Mouse (Mus musculus) kidney, embryonic 14.5 days (tissue): ENCODE measurements around the gene Pex5l. TPM values are rescaled to one million over a fixed set of nuclear protein-coding genes. Genes with fewer than 3 reads are reported as not detected.

Experiments
- ATAC-seq: fragments of 200-750 bp; cut with Nextera tagmentation; 2 replicates; pipeline ENCODE4 v1.8.0; 2017; ENCODE audit warnings: moderate number of reproducible peaks, mild to moderate bottlenecking, moderate TSS enrichment, moderate library complexity; ENCODE audit not compliant: low FRiP score, low TSS enrichment
- H3K27ac ChIP-seq: fragments of 300-500 bp; sonication (generic); 2 replicates; pipeline ENCODE4 v1.5.1; 2014; ENCODE audit warnings: low read depth, mild to moderate bottlenecking, low read length, moderate library complexity, mixed read lengths
- H3K27me3 ChIP-seq: fragments of 300-500 bp; sonication (generic); 2 replicates; pipeline ENCODE4 v1.6.1; 2014; ENCODE audit warnings: mild to moderate bottlenecking, low read length; ENCODE audit not compliant: control insufficient read depth, insufficient read depth
- H3K36me3 ChIP-seq: fragments of 300-500 bp; sonication (generic); 2 replicates; pipeline ENCODE4 v1.6.1; 2014; ENCODE audit warnings: low read length, mixed read lengths; ENCODE audit not compliant: control insufficient read depth, insufficient read depth
- H3K4me1 ChIP-seq: fragments of 300-500 bp; sonication (generic); 2 replicates; pipeline ENCODE4 v1.6.1; 2014; ENCODE audit warnings: low read length, mixed read lengths; ENCODE audit not compliant: control insufficient read depth, insufficient read depth
- H3K4me2 ChIP-seq: fragments of 300-500 bp; sonication (generic); replicated peaks from 2 replicates; pipeline ENCODE4 v1.6.1; 2014; ENCODE audit warnings: low read depth, mild to moderate bottlenecking, low read length
- H3K4me3 ChIP-seq: fragments of 300-500 bp; sonication (generic); 2 replicates; pipeline ENCODE4 v1.5.1; 2014; ENCODE audit warnings: mild to moderate bottlenecking, low read length
- H3K9ac ChIP-seq: fragments of 300-500 bp; sonication (generic); 2 replicates; pipeline ENCODE4 v1.6.1; 2014; ENCODE audit warnings: low read depth, mild to moderate bottlenecking, low read length, moderate library complexity
- H3K9me3 ChIP-seq: fragments of 300-500 bp; sonication (generic); 2 replicates; pipeline ENCODE4 v1.6.1; 2016; ENCODE audit warnings: low read length; ENCODE audit not compliant: control insufficient read depth
- WGBS: fragments of 180-500 bp; shearing (Covaris S2); extraction: QIAGEN DNeasy Blood & Tissue Kit; methylation state at CpG from one replicate; pipeline ENCODE4 v1.1.7; 2014; 5-methylcytosine and 5-hydroxymethylcytosine counted together
- polyA plus RNA-seq: library from polyadenylated mRNA; unstranded; fragments of >200 nt; fragmentation: Nextera tagmentation; extraction: Ambion mirVana; gene quantifications from 2 replicates; pipeline ENCODE4 v1.2.1, GENCODE M21; 2014

Pex5l gene
- polyA plus RNA-seq, 1 experiment from 2014 or later, result not detected

DNA sequence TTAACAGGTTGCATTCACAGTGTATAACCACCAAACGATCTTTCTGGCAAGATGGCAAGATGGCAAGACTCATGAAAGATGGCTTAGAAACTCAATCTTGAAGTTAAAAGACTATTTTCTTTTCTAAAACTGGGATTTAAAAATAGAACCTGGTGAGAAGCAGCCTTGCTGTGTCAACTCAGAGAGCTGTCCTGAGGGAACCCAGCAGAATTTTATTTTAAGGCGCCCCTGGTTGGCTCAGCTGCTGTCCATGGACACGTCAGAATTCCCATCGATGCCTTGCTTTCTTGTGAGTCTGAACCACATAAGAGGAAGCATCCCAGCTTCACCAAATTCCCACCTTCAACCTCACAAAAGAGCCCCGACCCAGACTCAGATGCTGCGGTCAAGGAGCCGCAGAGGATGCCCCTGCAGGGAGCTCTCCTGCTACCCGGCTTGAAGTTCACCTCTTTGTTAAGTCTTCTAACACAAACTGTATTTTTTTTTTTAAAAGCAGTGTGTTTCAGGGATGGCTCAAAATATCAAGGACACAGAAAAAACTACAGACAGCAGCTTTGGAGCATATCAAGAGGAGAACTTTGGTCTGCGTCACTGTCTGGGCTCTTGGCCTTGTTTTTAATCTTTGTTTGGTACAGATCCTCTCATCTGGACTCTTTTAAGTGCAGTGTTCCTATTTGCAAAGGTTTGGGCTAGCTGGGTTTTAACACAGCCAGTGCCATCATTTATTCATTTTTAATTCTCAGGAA, 44.3 kb downstream of the Pex5l start:
- H3K27me3 ChIP-seq, result no peaks in the 10 kb centered on the region
- H3K4me1 ChIP-seq, result no peaks in the 10 kb centered on the region
- no peak overlapping the region for H3K9ac ChIP-seq
- WGBS, result 78% methylated on average over 9 of the region's 9 CpGs
- no peaks in the 10 kb centered on the region for H3K9me3 ChIP-seq
- H3K27ac ChIP-seq, result no peak overlapping the region
- ATAC-seq, result no peak
- H3K36me3 ChIP-seq, result no peaks in the 10 kb centered on the region
- H3K4me2 ChIP-seq, result no peak overlapping the region
- no peak overlapping the region for H3K4me3 ChIP-seq

DNA sequence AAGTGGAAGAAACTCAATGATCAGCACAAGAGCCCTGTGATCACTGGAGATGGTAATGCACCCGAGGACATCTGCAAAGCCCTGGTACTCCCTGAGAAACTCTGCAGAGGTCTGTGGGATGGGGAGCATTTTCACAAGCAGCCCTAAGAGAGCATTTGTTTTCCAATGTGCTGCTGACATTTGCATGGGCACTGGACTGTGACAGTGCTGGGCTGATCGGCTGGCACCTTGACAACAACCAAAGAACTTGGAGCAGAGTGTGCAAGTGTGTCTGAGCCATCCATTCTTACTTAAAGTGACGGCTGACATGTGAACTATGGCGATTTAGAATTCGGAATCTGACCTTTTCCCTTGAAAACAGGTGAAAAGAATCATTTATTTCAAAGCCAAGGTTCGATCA, 49.4 kb downstream of the Pex5l start:
- no peaks in the 10 kb centered on the region for H3K36me3 ChIP-seq
- no peak overlapping the region for H3K4me3 ChIP-seq
- no peak overlapping the region for H3K4me2 ChIP-seq
- no peaks in the 10 kb centered on the region for H3K4me1 ChIP-seq
- no peaks in the 10 kb centered on the region for H3K9me3 ChIP-seq
- no peak for ATAC-seq
- H3K27ac ChIP-seq, result no peak overlapping the region
- WGBS, result 65% methylated on average over 6 of the region's 6 CpGs
- no peak overlapping the region for H3K9ac ChIP-seq
- H3K27me3 ChIP-seq, result no peaks in the 10 kb centered on the region

- no peaks in the 10 kb centered on the region for H3K9me3 ChIP-seq
- H3K27ac ChIP-seq, result no peak overlapping the region
- H3K4me3 ChIP-seq, result no peak overlapping the region
- ATAC-seq, result no peak
- no peaks in the 10 kb centered on the region for H3K4me1 ChIP-seq
- H3K9ac ChIP-seq, result no peak overlapping the region
- H3K36me3 ChIP-seq, result no peaks in the 10 kb centered on the region
- 45% methylated on average over 9 of the region's 9 CpGs for WGBS
- no peaks in the 10 kb centered on the region for H3K27me3 ChIP-seq
- no peak overlapping the region for H3K4me2 ChIP-seq
These were observed 53.0 kb downstream of the Pex5l start for GRCm38 (mm10) chr3:33090001-33090400.

DNA sequence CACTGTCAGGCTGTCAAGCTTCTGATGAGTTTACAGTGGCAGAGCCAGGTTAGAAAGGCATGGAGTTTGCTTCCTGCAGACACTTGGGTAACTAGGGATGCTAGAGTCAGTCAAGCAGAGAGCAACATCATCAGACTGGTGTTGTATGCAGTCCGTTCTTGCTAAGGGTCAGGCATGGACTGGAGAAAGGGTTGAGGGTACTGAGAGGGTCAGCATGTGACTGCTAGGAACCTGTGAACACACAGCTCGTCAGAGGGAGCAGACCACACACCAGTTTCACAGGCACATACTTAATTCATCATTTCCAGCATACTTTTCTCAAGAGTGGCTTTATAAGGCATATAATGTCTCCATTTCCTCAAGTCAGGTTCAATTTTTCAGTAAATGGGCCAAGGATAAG, 53.6 kb downstream of the Pex5l start:
- no peak for ATAC-seq
- WGBS, result 57% methylated on average over 2 of the region's 2 CpGs
- Histone ChIP-seq H3K27me3 (no peaks in the 10 kb centered on the region), H3K36me3 (no peaks in the 10 kb centered on the region), H3K4me2 (no peak overlapping the region), H3K4me1 (no peaks in the 10 kb centered on the region), H3K9me3 (no peaks in the 10 kb centered on the region), H3K9ac (no peak overlapping the region), H3K27ac (no peak overlapping the region), H3K4me3 (no peak overlapping the region)

- Histone ChIP-seq H3K4me2 (no peak overlapping the region), H3K36me3 (no peaks in the 10 kb centered on the region), H3K27me3 (no peaks in the 10 kb centered on the region), H3K9ac (no peak overlapping the region), H3K4me3 (no peak overlapping the region), H3K27ac (no peak overlapping the region), H3K4me1 (no peaks in the 10 kb centered on the region), H3K9me3 (no peaks in the 10 kb centered on the region)
- 70% methylated on average over 4 of the region's 4 CpGs for WGBS
- ATAC-seq, result no peak
These were observed 54.8 kb downstream of the Pex5l start for GRCm38 (mm10) chr3:33088276-33088675.

DNA sequence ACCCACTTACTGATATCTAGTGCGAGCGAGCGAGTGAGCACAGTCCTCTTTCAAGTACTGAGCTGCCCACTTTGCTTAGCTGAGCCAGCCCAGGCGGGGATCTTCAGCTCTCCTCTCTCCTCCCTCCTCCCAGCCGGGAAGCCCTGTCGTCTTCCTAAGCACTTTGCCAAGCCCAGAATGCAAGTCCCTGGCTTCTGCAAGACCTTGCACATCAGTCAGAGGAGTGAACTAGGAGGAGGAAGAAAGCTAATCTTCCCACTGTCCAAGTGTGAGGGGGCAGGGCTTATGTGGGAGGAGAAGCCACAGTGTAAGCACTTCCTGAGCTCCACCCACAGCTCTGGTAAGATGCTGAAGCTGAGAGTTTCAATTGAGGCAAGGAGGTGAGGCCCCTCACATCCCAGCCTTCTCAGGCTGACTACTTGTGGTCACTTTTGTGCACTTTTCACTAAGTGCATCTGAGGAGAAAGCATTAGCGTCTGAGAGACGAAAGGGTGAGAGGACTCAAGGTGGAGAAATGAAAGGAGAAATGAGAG, 60.2 kb downstream of the Pex5l start:
- peak; percentile 82 for ATAC-seq
- Histone ChIP-seq H3K36me3 (no peaks in the 10 kb centered on the region), H3K9ac (no peak overlapping the region), H3K27ac (no peak overlapping the region), H3K9me3 (no peaks in the 10 kb centered on the region), H3K4me3 (no peak overlapping the region), H3K27me3 (no peaks in the 10 kb centered on the region), H3K4me1 (no peaks in the 10 kb centered on the region), H3K4me2 (peak overlapping the region; percentile 13; the same call in 1 of the 2 replicates)
- WGBS, result 24% methylated on average over 8 of the region's 8 CpGs

- Histone ChIP-seq H3K4me3 (no peak overlapping the region), H3K4me2 (no peak overlapping the region), H3K27me3 (no peaks in the 10 kb centered on the region), H3K27ac (no peak overlapping the region), H3K4me1 (no peaks in the 10 kb centered on the region), H3K36me3 (no peaks in the 10 kb centered on the region), H3K9ac (no peak overlapping the region), H3K9me3 (no peaks in the 10 kb centered on the region)
- WGBS, result 89% methylated on average over 4 of the region's 4 CpGs
- no peak for ATAC-seq
These were observed 61.3 kb downstream of the Pex5l start for GRCm38 (mm10) chr3:33081793-33082192.

- Histone ChIP-seq H3K4me2 (no peak overlapping the region), H3K9ac (no peak overlapping the region), H3K4me3 (no peak overlapping the region), H3K9me3 (no peaks in the 10 kb centered on the region), H3K36me3 (no peaks in the 10 kb centered on the region), H3K4me1 (no peaks in the 10 kb centered on the region), H3K27me3 (no peaks in the 10 kb centered on the region), H3K27ac (no peak overlapping the region)
- WGBS, result 93% methylated on average over 1 of the region's 1 CpGs
- ATAC-seq, result no peak
These were observed 63.4 kb downstream of the Pex5l start for GRCm38 (mm10) chr3:33079658-33080057.

GRCm38 (mm10) chr3:33079171-33079570, 63.9 kb downstream of the Pex5l start:
- ATAC-seq, result no peak
- Histone ChIP-seq H3K27me3 (no peaks in the 10 kb centered on the region), H3K4me3 (no peak overlapping the region), H3K4me2 (no peak overlapping the region), H3K36me3 (no peaks in the 10 kb centered on the region), H3K9me3 (no peaks in the 10 kb centered on the region), H3K27ac (no peak overlapping the region), H3K4me1 (no peaks in the 10 kb centered on the region), H3K9ac (no peak overlapping the region)
- WGBS, result 75% methylated on average over 3 of the region's 3 CpGs
